Mouse (Mus musculus) 3T3-L1 (cell line): ENCODE results near the gene Cd300lg.

ENCODE experiments used
- DNase-seq: peaks from one replicate; pipeline ENCODE4 v3.0.0-alpha.2; 2015; ENCODE audit warnings: low read depth, low spot score

Cd300lg gene

DNA sequence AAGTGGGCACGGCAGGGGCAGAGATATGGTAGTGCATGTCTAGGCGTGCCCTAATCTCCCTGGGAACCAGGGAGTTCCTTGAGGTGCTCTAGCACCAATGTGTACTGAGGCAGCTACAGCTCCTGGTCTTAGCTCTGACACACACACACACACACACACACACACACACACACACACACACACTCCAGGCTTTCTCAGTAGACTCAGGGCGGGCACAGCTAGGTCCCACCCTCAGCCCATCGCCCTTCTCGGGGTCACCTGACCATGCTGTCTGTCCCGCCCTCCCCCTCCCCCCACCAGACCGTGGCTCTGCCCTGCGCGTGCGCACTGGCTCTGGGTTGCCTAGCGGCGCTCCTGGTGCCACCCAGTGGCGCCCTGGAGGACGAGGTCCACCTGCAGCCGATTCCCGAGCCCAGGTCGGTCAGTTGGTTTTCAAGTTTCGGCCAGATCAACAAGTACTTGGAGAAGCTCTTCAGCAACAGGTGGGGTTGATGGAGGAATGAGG lies 55.6 kb downstream of the Cd300lg start:
- no peak for DNase-seq

DNA sequence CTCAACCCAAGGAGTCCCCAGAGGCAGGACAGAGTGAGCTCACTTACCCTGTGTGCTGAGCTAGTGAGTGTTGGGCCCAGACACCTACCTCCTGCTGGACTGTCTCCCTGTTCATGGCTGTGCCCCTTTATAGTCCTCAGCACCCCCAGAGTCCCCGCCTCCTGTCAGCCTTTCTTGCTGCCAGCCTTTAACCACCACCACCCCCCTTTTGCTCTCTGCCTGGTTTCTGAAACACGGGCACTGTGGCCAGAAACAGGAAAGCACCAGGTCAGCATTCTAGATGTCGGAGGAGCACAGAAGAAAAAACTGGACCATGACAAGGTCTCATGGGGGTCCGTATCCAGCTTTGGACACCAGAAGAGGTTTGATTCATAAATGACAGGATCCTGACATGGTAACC lies 59.9 kb downstream of the Cd300lg start, which contains the start of gene Ppy:
Gene Ppy, minus strand, starts transcription at position 101 of the 400 bp plus-strand sequence.
- DNase-seq, result no peak

DNA sequence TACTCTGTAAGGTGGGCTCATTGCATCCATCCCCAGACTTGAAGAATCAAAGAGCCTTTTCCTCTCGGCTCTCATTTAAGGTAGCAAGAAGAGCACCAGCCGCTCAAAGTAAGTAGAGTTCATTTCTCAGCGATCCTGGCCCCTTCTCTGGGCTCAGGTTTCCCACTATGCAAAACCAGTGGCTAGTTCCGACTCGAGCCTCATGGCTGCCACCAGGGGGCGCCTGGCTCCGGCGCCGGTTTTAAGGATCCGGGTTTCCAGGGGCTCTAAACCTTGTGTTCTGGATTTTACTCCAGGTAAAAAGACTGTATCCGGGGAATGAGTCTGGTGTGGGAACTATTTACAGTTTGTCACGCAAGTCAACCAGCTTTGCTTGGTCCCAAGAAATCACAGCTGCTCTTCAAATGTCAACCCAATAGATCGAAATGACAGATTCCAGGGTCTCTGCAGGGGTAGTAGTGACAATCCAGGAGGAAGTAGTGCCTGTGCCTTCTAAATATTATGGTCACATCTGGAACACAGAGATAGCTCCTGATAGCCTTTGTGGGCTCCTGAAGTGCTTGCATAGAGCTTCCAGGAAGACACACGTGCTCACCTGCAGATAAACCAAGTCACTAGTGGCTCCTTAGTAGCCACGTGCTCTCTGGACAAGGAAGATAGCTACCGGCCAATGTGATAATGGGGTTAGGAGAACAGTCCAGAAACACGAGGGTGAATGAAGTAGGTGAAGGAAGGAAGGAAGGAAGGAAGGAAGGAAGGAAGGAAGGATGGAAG lies 61.4 kb downstream of the Cd300lg start:
- DNase-seq, result peak; percentile 69
